Mouse (Mus musculus) MEL (cell line): ENCODE results near the gene Isg20l2. TPM values are rescaled to one million over a fixed set of nuclear protein-coding genes. Genes with fewer than 3 reads are reported as not detected.

Experiments used
- DNase-seq: peaks from one replicate; pipeline ENCODE4 v3.0.0; 2011; ENCODE audit warnings: low read depth, low spot score
- H3K27ac ChIP-seq: 2 replicates; pipeline ENCODE4 v1.5.1; 2012; ENCODE audit warnings: low read depth, mild to moderate bottlenecking, control low read depth, low read length, moderate library complexity; ENCODE audit not compliant: control insufficient read depth
- H3K27me3 ChIP-seq, 2 experiments: fragments of 150-350 bp in 1 of 2; sonication (generic) in 1 of 2; 2 replicates each; pipeline ENCODE4 v1.6.1; 2012; ENCODE audit warnings: low read length in 2 of 2, mild to moderate bottlenecking in 2 of 2, improper control_type of control experiment in 1 of 2, moderate library complexity in 1 of 2; ENCODE audit not compliant: insufficient read depth in 2 of 2, control insufficient read depth in 1 of 2
- H3K36me3 ChIP-seq, 2 experiments: 2 replicates each; pipeline ENCODE4 v1.6.1; 2012 to 2014; ENCODE audit warnings: low read length in 2 of 2, improper control_type of control experiment in 1 of 2, inconsistent platforms in 1 of 2, mild to moderate bottlenecking in 1 of 2; ENCODE audit not compliant: insufficient read depth in 2 of 2, control insufficient read depth in 1 of 2
- H3K4me1 ChIP-seq, 2 experiments: fragments of 150-350 bp in 1 of 2; sonication (generic) in 1 of 2; 2 replicates each; pipeline ENCODE4 v1.6.1; 2012; ENCODE audit warnings: low read length in 2 of 2, improper control_type of control experiment in 1 of 2, mild to moderate bottlenecking in 1 of 2; ENCODE audit not compliant: insufficient read depth in 2 of 2, control insufficient read depth in 1 of 2
- H3K4me3 ChIP-seq, 2 experiments: fragments of 150-350 bp in 1 of 2; sonication (generic) in 1 of 2; 2 replicates each; pipeline ENCODE4 v1.5.1; 2012; ENCODE audit warnings: low read depth in 2 of 2, low read length in 2 of 2, mild to moderate bottlenecking in 2 of 2, moderate library complexity in 2 of 2, control low read depth in 1 of 2, improper control_type of control experiment in 1 of 2; ENCODE audit not compliant: control insufficient read depth in 1 of 2, insufficient read depth in 1 of 2
- H3K79me2 ChIP-seq: 2 replicates; pipeline ENCODE4 v1.6.1; 2012; ENCODE audit warnings: mild to moderate bottlenecking, low read length, moderate library complexity; ENCODE audit not compliant: control insufficient read depth, poor library complexity, insufficient read depth
- H3K9ac ChIP-seq: 2 replicates; pipeline ENCODE4 v1.6.1; 2012; ENCODE audit warnings: low read depth, mild to moderate bottlenecking, control low read depth, low read length, moderate library complexity; ENCODE audit not compliant: control insufficient read depth, poor library complexity, severe bottlenecking
- H3K9me3 ChIP-seq: fragments of 150-350 bp; sonication (generic); replicated peaks from 2 replicates; pipeline ENCODE4 v1.6.1; 2012; ENCODE audit warnings: mild to moderate bottlenecking, low read length, improper control_type of control experiment, moderate library complexity; ENCODE audit not compliant: insufficient read depth
- CHD2 ChIP-seq: IDR thresholded peaks from 2 replicates; pipeline ENCODE4 v1.6.1; 2011; ENCODE audit warnings: low read length, improper control_type of control experiment
- EP300 ChIP-seq, 2 experiments: IDR thresholded peaks; 2 replicates each; pipeline ENCODE4 v1.6.1; 2011; ENCODE audit warnings: improper control_type of control experiment in 2 of 2, low read length in 2 of 2, low read depth in 1 of 2, mild to moderate bottlenecking in 1 of 2
- GABPA ChIP-seq: IDR thresholded peaks from 2 replicates; pipeline ENCODE4 v1.6.1; 2012; ENCODE audit warnings: low read depth, mild to moderate bottlenecking, inconsistent platforms, low read length, improper control_type of control experiment, moderate library complexity
- GATA1 ChIP-seq: IDR thresholded peaks from 2 replicates; pipeline ENCODE4 v1.6.1; 2011; ENCODE audit warnings: low read depth, low read length, improper control_type of control experiment
- HCFC1 ChIP-seq: IDR thresholded peaks from 2 replicates; pipeline ENCODE4 v1.6.1; 2012; ENCODE audit warnings: low read depth, mild to moderate bottlenecking, inconsistent platforms, low read length, improper control_type of control experiment, moderate library complexity
- JUND ChIP-seq: IDR thresholded peaks from 2 replicates; pipeline ENCODE4 v1.6.1; 2011; ENCODE audit warnings: low read depth, mild to moderate bottlenecking, improper control_type of control experiment, low read length
- KAT2A ChIP-seq: conservative IDR thresholded peaks from 2 replicates; pipeline ENCODE4 v1.6.1; 2012; ENCODE audit warnings: low read depth, low read length, improper control_type of control experiment, inconsistent platforms
- MEF2A ChIP-seq: IDR thresholded peaks from 2 replicates; pipeline ENCODE4 v1.6.1; 2014; ENCODE audit warnings: low read depth, mild to moderate bottlenecking, inconsistent platforms, low read length, improper control_type of control experiment; ENCODE audit not compliant: poor library complexity, insufficient replicate concordance, severe bottlenecking; ENCODE audit errors: extremely low read depth
- MYB ChIP-seq: IDR thresholded peaks from 2 replicates; pipeline ENCODE4 v1.6.1; 2011; ENCODE audit warnings: mild to moderate bottlenecking, low read depth, low read length, improper control_type of control experiment
- NELFE ChIP-seq: IDR thresholded peaks from 2 replicates; pipeline ENCODE4 v1.6.1; 2011; ENCODE audit warnings: low read depth, low read length, improper control_type of control experiment
- POLR2AphosphoS5 ChIP-seq: IDR thresholded peaks from 2 replicates; pipeline ENCODE4 v1.6.1; 2012; ENCODE audit warnings: low read depth, borderline replicate concordance, mild to moderate bottlenecking, inconsistent platforms, low read length, moderate library complexity, mixed read lengths
- RAD21 ChIP-seq: IDR thresholded peaks from 2 replicates; pipeline ENCODE4 v1.6.1; 2011; ENCODE audit warnings: mild to moderate bottlenecking, low read depth, low read length, improper control_type of control experiment
- SMC3 ChIP-seq: IDR thresholded peaks from 2 replicates; pipeline ENCODE4 v1.6.1; 2011; ENCODE audit warnings: low read depth, low read length, improper control_type of control experiment
- TAL1 ChIP-seq: IDR thresholded peaks from 2 replicates; pipeline ENCODE4 v1.6.1; 2012; ENCODE audit warnings: mild to moderate bottlenecking, inconsistent platforms, low read length, moderate library complexity, mixed read lengths
- TBP ChIP-seq: IDR thresholded peaks from 2 replicates; pipeline ENCODE4 v1.8.0; 2011; ENCODE audit warnings: low read depth, low read length, improper control_type of control experiment
- UBTF ChIP-seq: IDR thresholded peaks from 2 replicates; pipeline ENCODE4 v1.6.1; 2012; ENCODE audit warnings: low read depth, mild to moderate bottlenecking, inconsistent platforms, low read length, improper control_type of control experiment, moderate library complexity, borderline replicate concordance; ENCODE audit not compliant: insufficient read depth
- ZC3H11A ChIP-seq: IDR thresholded peaks from 2 replicates; pipeline ENCODE4 v1.6.1; 2012; ENCODE audit warnings: low read depth, mild to moderate bottlenecking, inconsistent platforms, low read length, improper control_type of control experiment
- polyA plus RNA-seq, 2 experiments: library from polyadenylated mRNA; stranded (reverse) in 1 of 2; unstranded in 1 of 2; fragments of >175 nt in 1 of 2; fragments of >200 nt in 1 of 2; gene quantifications; 2 replicates each; pipeline versions ENCODE4 v1.2.1 to v1.2.4; 2012; ENCODE audit warnings: low replicate concordance in 2 of 2, low read depth in 1 of 2; ENCODE audit not compliant: insufficient read length in 2 of 2, insufficient read depth in 1 of 2, missing spikeins in 1 of 2
- total RNA-seq: library from RNA; depleted of rRNA; stranded (reverse); fragments of 300-350 nt; gene quantifications from 2 replicates; pipeline ENCODE4 v1.2.3, GENCODE M21; 2012

The Isg20l2 gene
- total and polyA plus RNA-seq, 3 experiments: 45.0 to 71.8 TPM; not detected in 1

DNA sequence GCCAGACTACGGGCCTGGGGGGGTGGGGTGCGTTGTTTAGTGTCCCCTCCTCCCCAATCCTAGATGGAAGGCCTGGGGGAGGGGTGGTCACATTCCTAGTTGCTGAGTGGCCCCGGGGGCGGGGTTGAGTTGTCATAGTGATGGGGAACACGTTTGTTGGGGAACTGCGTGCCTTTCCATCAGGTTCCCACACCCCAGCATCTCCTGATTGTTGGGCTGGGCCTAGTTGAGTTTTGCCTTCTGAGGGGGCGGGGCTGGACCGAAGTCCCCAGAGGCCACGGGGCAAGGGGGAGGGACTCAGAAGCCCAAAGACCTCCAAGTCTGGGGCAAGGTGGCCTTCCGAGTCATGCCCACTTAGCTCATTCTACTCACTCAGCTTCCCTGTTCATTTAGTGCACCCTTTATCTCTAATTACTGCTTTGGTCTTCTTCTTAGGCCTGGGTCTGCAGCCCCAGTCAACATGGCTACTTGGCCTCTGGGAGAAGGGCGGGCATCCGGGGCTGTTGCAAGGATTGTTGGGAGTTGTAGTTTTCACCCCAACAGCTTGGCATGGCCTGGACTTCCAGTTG is 19.5 kb upstream of the Isg20l2 start:
- Histone ChIP-seq H3K79me2 (peaks cover 74% of the 10 kb centered on the region), H3K9ac (no peak overlapping the region; the same call in 1 of the 2 replicates), H3K4me1 (peaks cover 0 to 30% of the 10 kb centered on the region in 2 experiments; a peak in 3 of 4 replicates), H3K36me3 (peaks cover 13 to 47% of the 10 kb centered on the region in 2 experiments), H3K27me3 (no peaks in the 10 kb centered on the region), H3K9me3 (no peaks in the 10 kb centered on the region), H3K4me3 (no peak overlapping the region), H3K27ac (no peak overlapping the region)
- no peak for TF ChIP-seq JUND
- no peak for TF ChIP-seq GATA1
- TF ChIP-seq HCFC1: peak; percentile 84
- no peak for TF ChIP-seq UBTF
- DNase-seq: peak; percentile 55

DNA sequence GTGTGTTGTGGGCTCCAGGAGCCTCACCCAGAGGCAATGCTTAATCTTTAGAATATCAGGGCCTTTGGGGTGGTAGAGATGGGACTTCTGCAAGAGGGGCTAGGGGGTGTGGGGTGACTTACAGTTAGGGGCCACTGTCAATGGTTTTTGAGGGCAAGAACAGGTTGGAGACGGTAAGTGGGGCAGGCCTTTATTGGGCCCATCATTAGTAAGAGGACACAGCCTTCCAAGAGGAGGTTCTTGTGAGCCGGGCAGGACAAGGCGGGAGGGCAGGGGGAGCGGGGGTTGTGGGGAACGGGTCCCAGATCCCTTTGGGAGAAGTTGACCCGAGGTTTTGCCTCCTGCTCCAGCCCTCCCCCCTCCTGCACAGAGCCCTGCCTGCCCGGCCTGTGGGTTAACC is 16.6 kb upstream of the Isg20l2 start:
- Histone ChIP-seq H3K27me3 (no peaks in the 10 kb centered on the region), H3K79me2 (peaks cover 49% of the 10 kb centered on the region)
- no peak for TF ChIP-seq MYB
- no peak for TF ChIP-seq JUND
- no peak for TF ChIP-seq GABPA
- TF ChIP-seq SMC3: no peak
- no peak for TF ChIP-seq POLR2AphosphoS5
- TF ChIP-seq CHD2: no peak
- TF ChIP-seq KAT2A: no peak
- TF ChIP-seq MEF2A: no peak
- TF ChIP-seq RAD21: no peak
- no peak for TF ChIP-seq HCFC1
- TF ChIP-seq NELFE: no peak
- TF ChIP-seq TAL1: no peak
- TF ChIP-seq EP300 (IDR thresholded peaks at IDR 0.05; ENCODE audit: low read depth in 1 of 2, low read length in 2 of 2): no peak
- no peak for TF ChIP-seq ZC3H11A
- TF ChIP-seq UBTF: no peak
- TF ChIP-seq GATA1: no peak
- TF ChIP-seq TBP: no peak
- TF ChIP-seq, all 39 proteins: peak for 0
- Histone ChIP-seq H3K36me3 (peaks cover 20 to 39% of the 10 kb centered on the region in 2 experiments), H3K9me3 (no peaks in the 10 kb centered on the region), H3K27ac (no peak overlapping the region), H3K4me1 (peaks cover 0 to 28% of the 10 kb centered on the region in 2 experiments; a peak in 3 of 4 replicates), H3K9ac (no peak overlapping the region), H3K4me3 (no peak overlapping the region)
- DNase-seq: no peak
